Mouse (Mus musculus) splenic B cell, adult 2 months (primary cell): ENCODE data around the gene Bet1l.
"Not testable (repeated sequence)": the region's sequence is repeated elsewhere in the genome, so short reads cannot be mapped to it uniquely, and the experiment has no call there.

Source experiments
- DNase-seq: peaks from one replicate; pipeline ENCODE4 v3.0.0-alpha.2; 2011; ENCODE audit warnings: low read depth, low spot score
- H3K27me3 ChIP-seq: 2 replicates; pipeline ENCODE4 v1.6.1; 2012; ENCODE audit warnings: mild to moderate bottlenecking, low read length, moderate library complexity, mixed read lengths; ENCODE audit not compliant: control insufficient read depth, poor library complexity, insufficient read depth, severe bottlenecking
- H3K36me3 ChIP-seq: 2 replicates; pipeline ENCODE4 v1.6.1; 2012; ENCODE audit warnings: mild to moderate bottlenecking, low read length, moderate library complexity, mixed read lengths; ENCODE audit not compliant: control insufficient read depth, poor library complexity, insufficient read depth, severe bottlenecking

Bet1l gene

GRCm38 (mm10) chr7:140857550-140858505 is at the start of gene Bet1l:
TSS of gene Bet1l (minus strand) at chr7:140857577.
- peaks cover 9% of the 10 kb centered on the region for H3K36me3 ChIP-seq
- peak; percentile 17 for DNase-seq
- no peaks in the 10 kb centered on the region for H3K27me3 ChIP-seq

GRCm38 (mm10) chr7:140907131-140907530 is 49.8 kb upstream of the Bet1l start:
- Histone ChIP-seq H3K36me3 (no peaks in the 10 kb centered on the region), H3K27me3 (no peaks in the 10 kb centered on the region)
- DNase-seq, result no peak

- Histone ChIP-seq H3K36me3 (no peaks in the 10 kb centered on the region), H3K27me3 (no peaks in the 10 kb centered on the region)
Measured at GRCm38 (mm10) chr7:140905642-140906081, 48.3 kb upstream of the Bet1l start.

DNA sequence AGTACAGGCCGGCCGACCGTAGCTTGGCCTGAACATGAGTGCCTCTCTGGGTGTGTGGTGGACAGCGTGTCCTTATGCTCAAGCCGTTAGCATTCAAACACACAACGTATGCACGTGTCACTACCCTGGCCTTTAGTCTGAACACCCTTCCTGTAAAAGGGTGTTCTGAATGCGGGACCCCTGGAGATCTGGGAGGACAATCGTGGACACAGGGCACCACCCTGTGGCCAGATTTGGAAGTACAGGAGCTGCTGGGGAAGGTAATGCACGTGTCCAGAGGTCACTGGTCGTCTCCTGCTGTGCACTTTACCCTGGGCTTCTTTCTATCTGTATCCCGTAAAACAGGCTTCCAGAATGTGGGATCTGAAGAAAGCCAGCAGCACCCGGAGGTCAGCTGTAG is 45.8 kb upstream of the Bet1l start:
- no peaks in the 10 kb centered on the region for H3K27me3 ChIP-seq
- H3K36me3 ChIP-seq, result peaks cover 2% of the 10 kb centered on the region; the same call in 1 of the 2 replicates
- DNase-seq, result peak; percentile 82

More at GRCm38 (mm10) chr7:140905642-140906081, 48.3 kb upstream of the Bet1l start:
- DNase-seq, result no peak

DNA sequence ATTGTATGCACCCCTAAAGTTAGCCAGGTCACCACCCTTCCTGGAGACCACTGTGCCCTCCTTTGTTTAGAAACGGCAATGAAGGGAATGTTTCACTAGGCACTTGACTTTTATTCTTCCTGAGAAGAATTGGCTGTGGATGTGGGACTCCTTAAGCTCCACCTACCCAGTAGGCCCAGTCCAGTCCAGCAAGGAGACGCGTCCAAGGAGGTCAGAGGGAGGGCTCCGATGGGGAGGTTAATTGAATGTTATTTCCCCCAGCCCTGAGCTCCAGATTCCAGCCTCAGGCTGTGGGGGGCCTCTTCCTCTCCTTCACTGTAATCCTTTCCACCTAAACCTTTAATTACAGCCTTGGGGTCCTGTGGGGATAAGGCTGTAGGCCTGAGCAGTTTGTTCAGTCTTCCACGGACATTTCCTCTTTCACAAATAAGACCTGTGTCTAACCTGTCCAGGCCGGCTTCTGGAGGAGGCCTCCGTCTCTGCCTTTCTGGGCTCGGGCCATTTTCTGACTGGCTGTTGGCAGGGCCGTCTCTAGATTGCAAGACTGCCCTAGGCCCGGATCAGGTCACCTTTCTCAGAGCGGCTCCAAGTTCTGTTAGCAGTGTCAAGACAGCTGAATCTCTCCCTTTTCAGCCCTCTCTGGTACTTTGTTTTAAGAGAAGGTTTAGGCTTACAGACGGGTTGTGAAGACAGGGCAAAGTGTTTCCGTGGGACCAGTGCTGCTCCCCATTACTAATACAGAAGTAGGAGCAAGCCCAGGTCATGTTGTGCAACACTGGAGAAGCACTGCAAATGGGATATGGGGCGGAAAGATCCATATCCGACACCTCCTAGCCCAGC is 44.9 kb upstream of the Bet1l start:
- Histone ChIP-seq H3K27me3 (no peaks in the 10 kb centered on the region), H3K36me3 (peaks cover 2% of the 10 kb centered on the region; the same call in 1 of the 2 replicates)
- DNase-seq, result no peak

GRCm38 (mm10) chr7:140900220-140900619 is 42.8 kb upstream of the Bet1l start, which contains the start of gene Cox8b:
TSS of gene Cox8b (minus strand) at chr7:140900446.
- no peak for DNase-seq
- H3K27me3 ChIP-seq, result no peaks in the 10 kb centered on the region
- peaks cover 4% of the 10 kb centered on the region; the same call in 1 of the 2 replicates for H3K36me3 ChIP-seq

GRCm38 (mm10) chr7:140899121-140899520 is 41.7 kb upstream of the Bet1l start:
- Histone ChIP-seq H3K27me3 (no peaks in the 10 kb centered on the region), H3K36me3 (peaks cover 4% of the 10 kb centered on the region; the same call in 1 of the 2 replicates)
- no peak for DNase-seq

DNA sequence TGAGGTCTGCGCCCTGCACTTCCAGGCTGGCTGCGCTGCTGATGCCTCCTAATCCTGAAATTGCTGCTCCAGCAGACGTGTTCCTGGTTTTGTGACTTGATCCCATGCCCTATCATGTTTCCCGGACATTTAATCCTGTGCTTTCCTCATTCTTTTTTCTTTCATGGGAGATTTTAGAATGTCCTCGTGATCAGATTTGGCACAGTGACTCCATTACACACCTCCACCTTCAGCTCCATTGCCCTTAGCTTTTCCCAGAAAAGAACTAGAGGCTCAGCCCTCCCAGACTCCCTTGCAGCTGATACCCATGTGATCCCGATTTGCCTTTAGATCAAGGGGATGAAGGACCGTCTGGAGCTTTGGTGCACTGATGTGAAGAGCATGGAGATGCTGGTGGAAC is 40.5 kb upstream of the Bet1l start:
- DNase-seq, result no peak
- H3K36me3 ChIP-seq, result peaks cover 4% of the 10 kb centered on the region; the same call in 1 of the 2 replicates
- no peaks in the 10 kb centered on the region for H3K27me3 ChIP-seq

DNA sequence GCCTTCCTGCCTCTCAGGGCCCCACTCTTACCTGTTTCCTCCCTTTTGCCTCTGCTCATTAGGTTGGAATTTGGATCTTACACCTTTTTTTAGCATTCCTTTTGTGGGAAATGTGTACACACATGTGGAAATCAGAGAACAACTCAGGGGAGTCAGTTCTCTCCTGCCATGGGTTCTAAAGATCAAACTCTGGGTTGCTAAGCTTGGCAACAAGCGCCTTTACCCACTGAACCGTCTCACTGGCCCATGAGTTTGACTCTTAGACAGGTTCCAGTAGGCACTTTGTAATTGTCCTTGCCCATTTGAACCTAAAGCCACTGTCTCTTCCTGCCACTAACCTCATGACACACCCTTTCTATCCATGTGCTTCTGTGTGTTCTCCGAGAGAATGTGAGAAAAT is 37.2 kb upstream of the Bet1l start:
- peaks cover 7% of the 10 kb centered on the region for H3K36me3 ChIP-seq
- H3K27me3 ChIP-seq, result no peaks in the 10 kb centered on the region
- no peak for DNase-seq

DNA sequence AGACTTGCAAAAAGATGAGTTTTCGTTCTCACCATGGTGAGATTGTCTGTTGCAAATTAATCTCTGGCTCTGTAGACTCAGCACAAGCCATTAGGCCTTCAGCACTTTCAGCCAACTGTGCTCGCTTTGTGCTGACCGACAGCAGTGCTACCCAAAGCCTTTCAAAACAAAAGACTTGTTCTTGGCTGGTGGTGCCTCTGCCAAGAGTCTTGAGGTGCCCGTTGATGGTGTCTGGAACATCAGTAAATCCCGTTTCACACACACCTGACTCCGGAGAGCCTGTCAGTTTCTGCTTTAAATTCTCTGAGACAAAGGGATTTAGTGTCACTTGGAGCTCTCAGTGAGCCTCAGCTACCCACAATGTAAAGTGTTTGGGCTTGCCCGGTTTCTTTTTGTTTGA is 36.7 kb upstream of the Bet1l start:
- Histone ChIP-seq H3K36me3 (peaks cover 8% of the 10 kb centered on the region), H3K27me3 (no peaks in the 10 kb centered on the region)
- DNase-seq, result no peak

DNA sequence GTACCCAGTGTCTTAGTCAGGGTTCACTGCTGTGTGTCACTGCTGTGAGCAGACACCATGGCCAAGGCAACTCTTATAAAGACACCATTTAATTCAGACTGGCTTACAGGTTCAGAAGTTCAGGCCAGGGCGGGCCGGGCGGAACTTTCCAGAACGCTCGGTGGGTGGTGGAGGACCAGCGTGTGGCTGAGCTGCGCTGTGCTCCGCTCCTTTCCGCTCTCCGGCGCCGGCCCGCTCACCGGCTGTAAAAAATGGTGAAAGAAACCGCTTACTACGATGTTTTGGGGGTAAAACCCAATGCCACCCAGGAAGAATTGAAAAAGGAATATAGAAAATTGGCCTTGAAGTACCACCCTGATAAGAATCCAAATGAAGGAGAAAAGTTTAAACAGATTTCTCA is 33.3 kb upstream of the Bet1l start:
- DNase-seq, H3K27me3 ChIP-seq, H3K36me3 ChIP-seq: not testable (repeated sequence)

- Histone ChIP-seq H3K36me3 (no peaks in the 10 kb centered on the region), H3K27me3 (no peaks in the 10 kb centered on the region)
- DNase-seq, result no peak
Measured at GRCm38 (mm10) chr7:140882469-140882803, 25.1 kb upstream of the Bet1l start.

DNA sequence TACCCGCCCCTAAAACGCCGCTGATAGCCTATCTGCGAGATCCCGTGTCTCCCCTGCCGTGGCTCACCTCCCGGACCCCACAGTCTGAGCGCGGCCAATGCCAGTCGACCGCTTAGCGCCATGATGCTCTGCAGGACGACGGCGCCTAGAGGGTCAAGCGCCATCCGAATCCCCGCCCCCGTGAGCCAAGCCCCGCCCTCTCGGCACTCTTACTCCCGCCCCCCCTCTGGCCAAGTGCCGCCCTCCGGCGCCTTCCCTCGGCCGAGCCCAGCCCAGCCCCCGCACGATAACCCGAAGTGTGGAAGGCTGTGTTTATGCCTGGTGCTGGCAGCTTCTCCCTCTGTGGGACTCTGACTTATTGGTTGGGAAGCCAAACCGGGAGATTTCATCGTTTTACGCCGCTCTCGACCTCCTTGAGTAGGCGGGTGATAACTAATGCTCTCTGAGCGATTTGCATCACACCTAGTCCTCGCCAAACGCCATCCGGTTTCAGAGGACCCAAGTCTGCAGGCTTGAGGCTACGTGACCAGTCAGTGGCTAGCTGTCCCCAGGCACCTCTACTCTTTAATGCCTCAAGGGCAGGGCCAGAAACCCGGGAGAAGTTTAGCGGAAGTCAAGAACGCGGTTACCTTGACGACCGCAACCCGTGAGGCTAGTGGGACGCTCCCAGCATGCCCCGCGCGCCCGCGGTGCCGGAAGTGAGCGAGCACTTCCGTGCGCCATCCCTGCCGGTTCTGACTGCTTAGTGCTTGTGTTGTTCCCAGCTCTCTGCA is 24.5 kb upstream of the Bet1l start, which contains the start of the genes Psmd13 and Sirt3:
Gene Psmd13 (plus strand): TSS at position 273 of the 773 bp plus-strand sequence.
Gene Sirt3 (minus strand): TSS at position 614 of the 773 bp plus-strand sequence.
- Histone ChIP-seq H3K36me3 (no peaks in the 10 kb centered on the region), H3K27me3 (no peaks in the 10 kb centered on the region)
- DNase-seq, result peak; percentile 95

- H3K36me3 ChIP-seq, result no peaks in the 10 kb centered on the region
- no peaks in the 10 kb centered on the region for H3K27me3 ChIP-seq
- peak; percentile 14 for DNase-seq
Measured at GRCm38 (mm10) chr7:140880865-140881515, 23.6 kb upstream of the Bet1l start.
